Mouse (Mus musculus): ENCODE results near the gene Mmp11.

DNA sequence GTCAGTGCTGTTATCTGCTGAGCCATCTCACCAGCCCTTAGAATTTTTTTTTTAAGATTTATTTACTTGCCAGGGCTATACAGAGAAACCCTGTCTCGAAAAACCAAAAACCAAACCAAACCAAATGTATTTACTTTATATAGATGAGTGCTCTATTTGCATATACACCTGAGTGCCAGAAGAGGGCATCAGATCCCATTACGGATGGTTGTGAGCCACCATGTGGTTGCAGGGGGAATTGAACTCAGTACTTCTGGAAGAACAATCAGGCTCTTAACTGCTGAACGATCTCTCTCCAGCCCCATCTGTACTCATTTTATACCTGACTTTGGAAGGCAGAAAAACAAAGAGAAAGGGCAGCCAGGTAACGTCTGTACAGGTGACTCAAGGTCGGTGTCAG, 38.9 kb upstream of the Mmp11 start:
- no peak for TF ChIP-seq POLR2A (IDR thresholded peaks at IDR 0.05; ENCODE audit: borderline replicate concordance, control insufficient read depth, low read depth, low read length)
- peak; percentile 65 for TF ChIP-seq CTCF (IDR thresholded peaks at IDR 0.05; ENCODE audit: control insufficient read depth, insufficient read depth, low read length)
